Mouse (Mus musculus) ZHBTc4 (cell line): Measurements from ENCODE around the gene Ext2.

Source experiments
- DNase-seq: peaks from one replicate; pipeline ENCODE4 v3.0.0-alpha.2; 2011; ENCODE audit warnings: low read depth, low spot score

Ext2 gene

GRCm38 (mm10) chr2:93634609-93635008 is 187.8 kb downstream of the Ext2 start:
- no peak for DNase-seq

GRCm38 (mm10) chr2:93624665-93625408 is 197.5 kb downstream of the Ext2 start:
- no peak for DNase-seq

GRCm38 (mm10) chr2:93619208-93619849 is 203.0 kb downstream of the Ext2 start:
- DNase-seq: no peak

GRCm38 (mm10) chr2:93618447-93619199 is 203.7 kb downstream of the Ext2 start:
- no peak for DNase-seq

- DNase-seq: no peak
These were observed 206.3 kb downstream of the Ext2 start for GRCm38 (mm10) chr2:93615845-93616689.

- DNase-seq: no peak
These were observed 209.3 kb downstream of the Ext2 start for GRCm38 (mm10) chr2:93613020-93613419.
